Mouse (Mus musculus): Measurements from ENCODE around the gene Rpl23.

GRCm38 (mm10) chr11:97830501-97830900, 48.3 kb upstream of the Rpl23 start:
- no peak for TF ChIP-seq MAX (IDR thresholded peaks at IDR 0.05)
- no peak for TF ChIP-seq CTCF (IDR thresholded peaks at IDR 0.05; ENCODE audit: control insufficient read depth, insufficient read depth, insufficient read length)
- no peak for TF ChIP-seq USF1 (IDR thresholded peaks at IDR 0.05; ENCODE audit: low read depth)
- no peak for TF ChIP-seq MYOG (IDR thresholded peaks at IDR 0.05; ENCODE audit: control insufficient read depth, extremely low read depth, insufficient read length)
- no peak for TF ChIP-seq CEBPB (IDR thresholded peaks at IDR 0.05; ENCODE audit: low read depth)

All from C2C12 (cell line).